Comparison of ENCODE assay signal across 13 mouse cellular contexts in the genomic region with DNA sequence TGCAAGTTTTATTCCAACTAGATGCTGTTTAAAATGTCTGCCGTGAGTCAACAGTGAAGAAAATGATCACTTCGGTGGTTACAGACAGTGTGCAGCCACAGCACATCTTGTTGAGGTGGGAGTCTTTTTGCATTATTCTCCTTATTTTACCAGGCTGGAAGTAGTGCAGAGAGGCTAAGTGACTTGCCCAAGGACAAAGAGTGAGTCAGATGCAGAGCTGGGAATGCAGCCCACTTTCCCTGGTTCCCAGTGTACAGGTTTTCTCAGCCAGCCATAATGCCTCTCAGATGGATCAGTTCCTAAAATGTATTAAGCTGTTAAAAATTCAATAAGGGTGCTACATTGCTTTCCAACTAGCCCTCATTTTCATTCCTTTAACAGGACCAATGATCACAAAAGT. TPM values are rescaled to one million over a fixed set of nuclear protein-coding genes. Genes with fewer than 3 reads are reported as not detected.
A peak's percentile ranks its signal among the peaks of the same experiment; 100 is the strongest.
DNase-seq lines count a peak whose midpoint lies in the region; ATAC-seq and TF ChIP-seq lines count a peak whose summit lies in the region.
"Had no signal": no experiment of that assay in that cellular context is flagged by ENCODE, and none has a peak within 500 bp of the region (broad histone marks: within the 10 kb centered on the region; RNA-seq: fewer than 3 reads in every experiment).

No protein-coding gene starts in this region.

- DNase-seq in cerebellum, adult 18-20 months = peak; percentile 25 to 38
- DNase-seq in cerebellum, adult 9-11 months = no peak
- peak; percentile 61 for DNase-seq in Muller cell, postnatal 12 days (ENCODE audit: inconsistent ontology term)
- peak; percentile 71 to 79 for DNase-seq in frontal cortex, adult 2 months (ENCODE audit: extremely low spot score in 1 of 2, low spot score in 1 of 2)
- DNase-seq in left cerebral cortex, postnatal 36 days (ENCODE audit: low spot score in 2 of 2) = peak; percentile 61 to 67
- DNase-seq in hindbrain, postnatal 0 days (ENCODE audit: low spot score) = no peak
- DNase-seq in liver = no peak
- DNase-seq: B cell, adult 2 months; gastrocnemius, postnatal 36 days had no signal

- TF ChIP-seq CTCF in hindbrain, postnatal 0 days (IDR thresholded peaks at IDR 0.05; ENCODE audit: low read depth) = no peak

- no peaks in the 10 kb centered on the region for H3K9me3 ChIP-seq in hindbrain, postnatal 0 days (ENCODE audit: low read length)
- H3K9me3 ChIP-seq: forebrain, embryonic 10.5 days; midbrain, embryonic 12.5 days had no signal

- intact Hi-C loops in left cerebral cortex, postnatal 36 days (cut with DNase I) = no loop called here

- no peak overlapping the region for H3K4me2 ChIP-seq in hindbrain, postnatal 0 days (ENCODE audit: low read depth, low read length)
- H3K4me2 ChIP-seq: midbrain, embryonic 12.5 days had no signal

- no peaks in the 10 kb centered on the region for H3K36me3 ChIP-seq in hindbrain, postnatal 0 days (ENCODE audit: insufficient read depth, low read length)
- H3K36me3 ChIP-seq: forebrain, embryonic 10.5 days; midbrain, embryonic 12.5 days had no signal

- no peaks in the 10 kb centered on the region for H3K27me3 ChIP-seq in hindbrain, postnatal 0 days (ENCODE audit: insufficient read depth, low read length)
- H3K27me3 ChIP-seq: midbrain, embryonic 12.5 days had no signal

- no peaks in the 10 kb centered on the region for H3K4me1 ChIP-seq in hindbrain, postnatal 0 days (ENCODE audit: insufficient read depth, low read length)
- H3K4me1 ChIP-seq: forebrain, embryonic 10.5 days; midbrain, embryonic 12.5 days had no signal

- WGBS in hindbrain, postnatal 0 days = 82% methylated on average over 2 of the region's 2 CpGs

- no peak overlapping the region for H3K27ac ChIP-seq in hindbrain, postnatal 0 days
- H3K27ac ChIP-seq: forebrain, embryonic 10.5 days; liver, embryonic 14.5 days; midbrain, embryonic 12.5 days had no signal

- H3K4me3 ChIP-seq in hindbrain, postnatal 0 days (ENCODE audit: low read length) = no peak overlapping the region
- H3K4me3 ChIP-seq: forebrain, embryonic 10.5 days; midbrain, embryonic 12.5 days had no signal

- ATAC-seq in hindbrain, postnatal 0 days = no peak
- ATAC-seq in erythroblast, adult 5-6 weeks (replicated peaks; ENCODE audit: low FRiP score, poor library complexity, severe bottlenecking) = no peak

- no peak overlapping the region for H3K9ac ChIP-seq in hindbrain, postnatal 0 days (replicated peaks; ENCODE audit: low read length)
- H3K9ac ChIP-seq: liver, embryonic 14.5 days; midbrain, embryonic 12.5 days had no signal

RNA-seq across cellular contexts. Expression of gene Lrp1b, which starts 14.5 kb away (rescaled TPM):
- polyA plus RNA-seq in frontal cortex, adult 2 months (2012; rRNA removed) = 19.8 and 23.0 TPM in 2 replicates
- total RNA-seq in left cerebral cortex, postnatal 36 days (2021) = 10 to 100 TPM; 48.4 to 64.1 TPM
- total RNA-seq in hindbrain, postnatal 0 days (2014; rRNA removed) = 19.9 and 33.6 TPM in 2 replicates
- 14.8 and 15.5 TPM in 2 replicates for polyA plus RNA-seq in hindbrain, postnatal 0 days (2015; fragmentation: Nextera tagmentation; extraction: Ambion mirVana)
- total RNA-seq in erythroblast, adult 5-6 weeks (2015; ENCODE audit: low replicate concordance) = not detected in 2 replicates
- total RNA-seq in erythroblast, adult 5-6 weeks (2017; ENCODE audit: low replicate concordance) = not detected in 2 replicates

Comparison
In these comparisons a context has a peak if more than half of its experiments do, and no peak if none do; other contexts are left out.
1. DNase-seq: peak in cerebellum, adult 18-20 months (2 of 2), Muller cell, postnatal 12 days (single experiment), frontal cortex, adult 2 months (2 of 2) and left cerebral cortex, postnatal 36 days (2 of 2); none in cerebellum, adult 9-11 months (single experiment), hindbrain, postnatal 0 days (single experiment) and liver (single experiment).
2. RNA of gene Lrp1b, which starts 14.5 kb away (total RNA-seq): 48.4 to 64.1 TPM in left cerebral cortex, postnatal 36 days and 19.9 to 33.6 TPM in hindbrain, postnatal 0 days; not detected in erythroblast, adult 5-6 weeks; every median in the first group is over 10 times any median in the second.